Mouse (Mus musculus): ENCODE measurements around the gene Rerg. TPM values are rescaled to one million over a fixed set of nuclear protein-coding genes. Genes with fewer than 3 reads are reported as not detected.

Gene Rerg
- total and polyA plus RNA-seq, 2 experiments from 2014 or later: 2.8 to 12.9 TPM

DNA sequence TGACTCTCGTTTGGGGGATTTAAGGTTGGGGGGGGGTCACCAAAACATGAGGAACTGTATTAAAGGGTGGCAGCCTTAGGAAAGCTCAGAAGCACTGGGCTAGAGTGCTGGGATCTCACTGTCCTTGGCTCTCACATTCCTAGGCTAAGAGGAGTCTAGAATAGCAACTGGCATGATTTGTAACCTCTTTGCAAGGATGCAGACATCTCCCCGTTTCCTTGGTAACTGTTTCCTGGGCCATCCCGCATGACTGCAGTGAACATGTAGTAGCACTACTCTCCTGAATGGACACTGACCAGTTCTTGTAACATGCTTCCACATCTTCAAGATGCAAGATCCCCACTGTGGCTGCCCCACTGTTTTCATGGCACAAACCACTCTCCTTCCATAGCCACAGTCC, 17.1 kb upstream of the Rerg start:
- peak; percentile 27 for DNase-seq
- peak; percentile 62 for ATAC-seq
- no peak overlapping the region for H3K4me2 ChIP-seq (ENCODE audit: low read depth)
- no peaks in the 10 kb centered on the region for H3K9me3 ChIP-seq (ENCODE audit: low read length)
- no peaks in the 10 kb centered on the region for H3K36me3 ChIP-seq (ENCODE audit: insufficient read depth)
- no peak overlapping the region for H3K9ac ChIP-seq
- 72% methylated on average over 3 of the region's 3 CpGs for WGBS
- TF ChIP-seq CTCF (IDR thresholded peaks at IDR 0.05; ENCODE audit: low read depth): no peak
- peaks cover 3% of the 10 kb centered on the region; the same call in 1 of the 2 replicates for H3K4me1 ChIP-seq (ENCODE audit: insufficient read depth)
- no peaks in the 10 kb centered on the region for H3K27me3 ChIP-seq (ENCODE audit: insufficient read depth, low read length)
- no peak overlapping the region for H3K27ac ChIP-seq (ENCODE audit: low read depth, low read length)
- H3K4me3 ChIP-seq (ENCODE audit: low read depth, low read length): no peak overlapping the region

DNA sequence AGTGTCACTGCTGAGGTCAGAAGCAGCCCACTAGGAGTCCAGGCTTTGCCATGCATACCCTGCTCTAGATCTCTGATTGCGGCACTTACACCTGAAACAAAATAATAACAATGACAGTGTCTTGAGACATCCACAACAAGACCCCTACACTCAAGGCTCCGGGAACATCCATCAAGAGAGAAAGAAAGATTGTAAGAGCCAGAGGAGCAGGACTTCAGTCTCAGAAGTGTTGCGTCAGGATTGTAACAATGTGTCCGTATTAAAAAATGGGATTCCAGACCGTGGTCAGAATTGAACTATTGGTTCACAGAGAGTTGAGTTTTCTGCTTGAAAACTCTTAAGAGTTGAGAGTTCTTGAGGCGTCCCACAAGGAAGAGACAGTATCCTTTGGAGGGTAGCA, 10.3 kb upstream of the Rerg start:
- Histone ChIP-seq H3K27ac (ENCODE audit: low read depth, low read length) (no peak overlapping the region), H3K36me3 (ENCODE audit: insufficient read depth) (no peaks in the 10 kb centered on the region), H3K4me2 (ENCODE audit: low read depth) (no peak overlapping the region), H3K9ac (no peak overlapping the region), H3K4me1 (ENCODE audit: insufficient read depth) (no peaks in the 10 kb centered on the region), H3K27me3 (ENCODE audit: insufficient read depth, low read length) (no peaks in the 10 kb centered on the region), H3K9me3 (ENCODE audit: low read length) (no peaks in the 10 kb centered on the region), H3K4me3 (ENCODE audit: low read depth, low read length) (no peak overlapping the region)
- ATAC-seq (no peak), DNase-seq (no peak)
- 80% methylated on average over 6 of the region's 6 CpGs for WGBS
- TF ChIP-seq CTCF (IDR thresholded peaks at IDR 0.05; ENCODE audit: low read depth): no peak

DNA sequence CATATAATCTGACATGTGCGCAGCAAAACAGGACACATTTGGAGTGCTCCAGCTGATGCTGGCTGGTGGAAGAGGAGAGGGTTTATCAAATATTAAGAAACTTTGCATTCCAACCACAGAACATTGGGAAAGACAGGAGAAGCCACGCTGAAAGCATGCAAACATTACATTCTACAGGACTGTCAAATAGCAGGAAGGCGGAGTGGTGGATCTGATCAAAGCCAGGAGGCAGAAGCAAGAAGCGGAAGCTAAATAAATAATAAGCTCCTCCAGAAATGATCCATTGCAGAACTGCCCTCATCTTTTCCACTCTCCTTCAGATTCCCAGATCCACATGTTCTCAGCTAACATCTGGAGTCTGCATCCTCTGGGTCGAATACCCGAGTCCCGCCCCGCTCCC, 9.8 kb upstream of the Rerg start:
- H3K9me3 ChIP-seq (ENCODE audit: low read length): no peaks in the 10 kb centered on the region
- no peaks in the 10 kb centered on the region for H3K36me3 ChIP-seq (ENCODE audit: insufficient read depth)
- H3K27me3 ChIP-seq (ENCODE audit: insufficient read depth, low read length): no peaks in the 10 kb centered on the region
- 62% methylated on average over 8 of the region's 8 CpGs for WGBS
- no peak for TF ChIP-seq CTCF (IDR thresholded peaks at IDR 0.05; ENCODE audit: low read depth)
- no peak overlapping the region for H3K9ac ChIP-seq
- no peak overlapping the region for H3K4me3 ChIP-seq (ENCODE audit: low read depth, low read length)
- H3K27ac ChIP-seq (ENCODE audit: low read depth, low read length): 0 out of 2 replicates have a peak overlapping the region, but pooled peaks have one; percentile 11
- H3K4me1 ChIP-seq (ENCODE audit: insufficient read depth): no peaks in the 10 kb centered on the region
- H3K4me2 ChIP-seq (ENCODE audit: low read depth): no peak overlapping the region
- DNase-seq: peak; percentile 18
- ATAC-seq: no peak

DNA sequence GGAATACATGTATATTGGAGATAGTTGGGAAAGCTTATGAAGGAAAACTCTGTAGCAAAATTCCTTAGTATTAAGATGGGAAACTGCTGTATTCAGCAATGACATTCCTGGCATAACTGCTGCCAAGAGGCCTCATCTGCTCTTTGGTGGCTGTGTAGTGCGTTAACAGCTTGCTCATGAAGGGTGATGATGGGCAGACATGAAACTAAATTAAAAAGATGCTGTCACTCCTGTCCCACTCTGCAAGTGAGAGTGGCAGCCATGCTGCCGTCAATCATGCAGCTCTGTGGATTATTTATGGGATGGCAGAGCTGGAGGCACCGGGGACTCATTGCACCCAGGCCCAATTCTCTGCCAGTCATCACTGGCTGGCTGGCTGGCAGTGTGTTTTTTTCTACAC, 8.7 kb upstream of the Rerg start:
- H3K36me3 ChIP-seq (ENCODE audit: insufficient read depth): no peaks in the 10 kb centered on the region
- H3K4me1 ChIP-seq (ENCODE audit: insufficient read depth): no peaks in the 10 kb centered on the region
- ATAC-seq (peak; percentile 93), DNase-seq (peak; percentile 72)
- H3K27ac ChIP-seq (ENCODE audit: low read depth, low read length): no peak overlapping the region
- no peak overlapping the region for H3K4me3 ChIP-seq (ENCODE audit: low read depth, low read length)
- no peaks in the 10 kb centered on the region for H3K27me3 ChIP-seq (ENCODE audit: insufficient read depth, low read length)
- no peak for TF ChIP-seq CTCF (IDR thresholded peaks at IDR 0.05; ENCODE audit: low read depth)
- no peak overlapping the region for H3K4me2 ChIP-seq (ENCODE audit: low read depth)
- H3K9me3 ChIP-seq (ENCODE audit: low read length): no peaks in the 10 kb centered on the region
- H3K9ac ChIP-seq: no peak overlapping the region
- 39% methylated on average over 3 of the region's 3 CpGs for WGBS

DNA sequence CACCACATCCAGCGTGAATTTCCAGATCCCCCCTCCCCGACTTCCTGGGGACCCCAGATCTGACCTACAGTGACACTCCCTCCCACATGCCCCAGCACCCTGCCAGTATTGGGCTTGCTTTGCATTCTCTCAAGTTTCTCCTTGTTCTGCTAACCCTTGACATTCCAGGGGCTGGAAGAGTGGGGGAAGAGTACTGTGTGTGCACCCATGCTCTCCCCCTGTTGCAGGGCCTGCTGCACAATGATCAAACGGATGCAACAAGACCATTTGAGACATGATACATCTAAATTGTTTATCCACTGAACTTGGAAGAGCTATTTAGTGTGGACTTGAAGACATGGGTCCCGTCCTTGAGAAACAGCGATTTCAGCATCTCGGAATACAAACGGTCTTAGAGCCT, 349 bp upstream of the Rerg start:
- WGBS: 52% methylated on average over 7 of the region's 7 CpGs
- H3K27ac ChIP-seq (ENCODE audit: low read depth, low read length): no peak overlapping the region
- ATAC-seq: no peak
- no peak for DNase-seq
- no peak overlapping the region for H3K9ac ChIP-seq
- 0 out of 2 replicates have a peak, but pooled peaks cover 4% of the 10 kb centered on the region for H3K27me3 ChIP-seq (ENCODE audit: insufficient read depth, low read length)
- H3K4me2 ChIP-seq (ENCODE audit: low read depth): no peak overlapping the region
- no peaks in the 10 kb centered on the region for H3K36me3 ChIP-seq (ENCODE audit: insufficient read depth)
- no peak for TF ChIP-seq CTCF (IDR thresholded peaks at IDR 0.05; ENCODE audit: low read depth)
- no peak overlapping the region for H3K4me3 ChIP-seq (ENCODE audit: low read depth, low read length)
- no peaks in the 10 kb centered on the region for H3K9me3 ChIP-seq (ENCODE audit: low read length)
- H3K4me1 ChIP-seq (ENCODE audit: insufficient read depth): no peaks in the 10 kb centered on the region

DNA sequence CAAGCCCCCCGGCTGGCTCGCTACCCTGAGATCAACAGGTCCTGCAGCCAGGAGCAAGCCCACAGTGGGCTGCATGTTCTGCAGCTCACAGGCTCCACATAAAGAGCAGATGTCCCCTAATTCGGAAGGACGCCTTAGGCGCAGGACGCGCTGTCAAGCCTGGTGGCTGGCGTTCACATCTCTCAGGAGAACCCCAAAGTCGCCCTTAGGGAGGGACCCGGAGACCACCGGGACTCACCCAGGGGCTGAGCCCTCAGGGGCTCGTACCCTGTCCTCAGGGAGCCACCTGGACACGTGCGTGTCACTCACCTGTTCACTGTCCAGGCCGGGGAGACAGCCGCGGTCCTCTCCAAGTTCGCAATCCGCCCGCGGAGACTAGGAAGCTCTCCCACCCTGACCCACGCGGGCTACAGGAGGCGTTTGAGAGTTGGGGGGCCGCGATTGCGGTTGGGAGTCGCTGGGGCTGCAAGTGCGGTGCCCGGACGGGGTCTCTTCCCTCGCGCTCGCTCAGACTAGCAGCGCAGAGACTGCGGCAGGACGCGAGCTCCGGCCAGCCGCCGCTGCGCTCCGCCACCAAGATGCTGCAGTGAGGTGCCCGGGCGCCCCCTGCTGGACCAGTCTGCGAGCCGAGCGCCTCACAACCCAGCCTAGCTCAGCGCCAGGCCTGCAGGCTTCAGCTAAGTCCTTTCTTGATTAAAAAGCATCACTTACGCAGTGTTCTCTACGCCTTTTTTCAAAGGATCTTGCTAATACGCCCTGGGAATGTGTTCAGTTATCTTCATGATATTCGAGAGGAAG, 927 bp downstream of the Rerg start:
- WGBS: 2% methylated on average over 53 of the region's 53 CpGs
- H3K4me1 ChIP-seq (ENCODE audit: insufficient read depth): no peaks in the 10 kb centered on the region
- no peaks in the 10 kb centered on the region for H3K36me3 ChIP-seq (ENCODE audit: insufficient read depth)
- H3K4me2 ChIP-seq (ENCODE audit: low read depth): peak overlapping the region; percentile 88
- peak overlapping the region; percentile 55 for H3K4me3 ChIP-seq (ENCODE audit: low read depth, low read length)
- TF ChIP-seq CTCF (IDR thresholded peaks at IDR 0.05; ENCODE audit: low read depth): peak; percentile 98
- H3K27me3 ChIP-seq (ENCODE audit: insufficient read depth, low read length): 0 out of 2 replicates have a peak, but pooled peaks cover 4% of the 10 kb centered on the region
- DNase-seq (peak; percentile 94), ATAC-seq (peak; percentile 97)
- H3K27ac ChIP-seq (ENCODE audit: low read depth, low read length): no peak overlapping the region
- H3K9ac ChIP-seq: peak overlapping the region; percentile 61
- no peaks in the 10 kb centered on the region for H3K9me3 ChIP-seq (ENCODE audit: low read length)

DNA sequence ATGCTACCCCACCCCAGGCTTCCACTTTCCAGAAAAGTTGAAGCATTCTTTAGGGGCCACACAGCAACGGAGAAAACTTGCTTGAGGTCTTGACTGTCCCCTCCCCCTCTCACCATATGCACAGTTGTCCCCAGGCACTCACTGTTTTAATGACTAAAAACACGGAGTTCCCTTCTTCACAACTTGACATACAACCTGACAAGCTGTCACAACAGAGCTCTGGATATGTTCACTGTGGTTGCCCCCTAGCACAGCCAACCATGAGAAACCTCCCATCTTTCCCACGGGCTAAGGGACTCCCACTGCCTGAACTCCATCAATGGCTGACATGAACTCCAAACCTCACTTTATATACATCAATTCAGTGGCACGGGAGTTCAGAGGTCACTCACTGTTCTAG, 3.5 kb downstream of the Rerg start:
- H3K4me3 ChIP-seq (ENCODE audit: low read depth, low read length): no peak overlapping the region
- 28% methylated on average over 4 of the region's 4 CpGs for WGBS
- 0 out of 2 replicates have a peak, but pooled peaks cover 4% of the 10 kb centered on the region for H3K27me3 ChIP-seq (ENCODE audit: insufficient read depth, low read length)
- ATAC-seq: no peak
- H3K4me2 ChIP-seq (ENCODE audit: low read depth): no peak overlapping the region
- H3K4me1 ChIP-seq (ENCODE audit: insufficient read depth): no peaks in the 10 kb centered on the region
- H3K9me3 ChIP-seq (ENCODE audit: low read length): no peaks in the 10 kb centered on the region
- no peak overlapping the region for H3K27ac ChIP-seq (ENCODE audit: low read depth, low read length)
- no peak for TF ChIP-seq CTCF (IDR thresholded peaks at IDR 0.05; ENCODE audit: low read depth)
- no peaks in the 10 kb centered on the region for H3K36me3 ChIP-seq (ENCODE audit: insufficient read depth)
- no peak for DNase-seq
- no peak overlapping the region for H3K9ac ChIP-seq

All from forebrain, postnatal 0 days (tissue).